Mouse (Mus musculus) heart, embryonic 13.5 days (tissue): Measurements from ENCODE around the gene Sntg2. TPM values are rescaled to one million over a fixed set of nuclear protein-coding genes. Genes with fewer than 3 reads are reported as not detected.
A peak's percentile ranks its signal among the peaks of the same experiment; 100 is the strongest.

Source experiments
- ATAC-seq: fragments of 200-750 bp; cut with Nextera tagmentation; 2 replicates; pipeline ENCODE4 v1.8.0; 2017; ENCODE audit warnings: moderate TSS enrichment; ENCODE audit not compliant: insufficient number of reproducible peaks, low FRiP score, low TSS enrichment; ENCODE audit errors: extremely low read depth
- H3K27ac ChIP-seq: fragments of 300-500 bp; sonication (generic); replicated peaks from 2 replicates; pipeline ENCODE4 v1.5.1; 2015; ENCODE audit warnings: moderate library complexity, mild to moderate bottlenecking, inconsistent platforms
- H3K27me3 ChIP-seq: fragments of 300-500 bp; sonication (generic); replicated peaks from 2 replicates; pipeline ENCODE4 v1.6.1; 2015; ENCODE audit warnings: mild to moderate bottlenecking, inconsistent platforms
- H3K36me3 ChIP-seq: fragments of 300-500 bp; sonication (generic); 2 replicates; pipeline ENCODE4 v1.6.1; 2015; ENCODE audit warnings: mild to moderate bottlenecking, inconsistent platforms
- H3K4me1 ChIP-seq: fragments of 300-500 bp; sonication (generic); 2 replicates; pipeline ENCODE4 v1.6.1; 2015; ENCODE audit warnings: inconsistent platforms
- H3K4me2 ChIP-seq: fragments of 300-500 bp; sonication (generic); 2 replicates; pipeline ENCODE4 v1.6.1; 2015; ENCODE audit warnings: inconsistent platforms, mild to moderate bottlenecking, moderate library complexity
- H3K4me3 ChIP-seq: fragments of 300-500 bp; sonication (generic); 2 replicates; pipeline ENCODE4 v1.5.1; 2015; ENCODE audit warnings: moderate library complexity, mild to moderate bottlenecking, inconsistent platforms
- H3K9ac ChIP-seq: fragments of 300-500 bp; sonication (generic); 2 replicates; pipeline ENCODE4 v1.6.1; 2015; ENCODE audit warnings: inconsistent platforms, mild to moderate bottlenecking, moderate library complexity
- H3K9me3 ChIP-seq: fragments of 300-500 bp; sonication (generic); 2 replicates; pipeline ENCODE4 v1.6.1; 2016; ENCODE audit warnings: inconsistent platforms
- WGBS: fragments of 180-500 bp; shearing (Covaris S2); methylation state at CpG from one replicate; pipeline ENCODE4 v1.1.7; 2015; ENCODE audit warnings: mixed read lengths; 5-methylcytosine and 5-hydroxymethylcytosine counted together
- polyA plus RNA-seq: library from polyadenylated mRNA; unstranded; fragments of >200 nt; fragmentation: Nextera tagmentation; extraction: Ambion mirVana; gene quantifications from 2 replicates; pipeline ENCODE4 v1.2.1, GENCODE M21; 2015

Sntg2 gene
- polyA plus RNA-seq, 1 experiment from 2014 or later = 4.6 TPM

DNA sequence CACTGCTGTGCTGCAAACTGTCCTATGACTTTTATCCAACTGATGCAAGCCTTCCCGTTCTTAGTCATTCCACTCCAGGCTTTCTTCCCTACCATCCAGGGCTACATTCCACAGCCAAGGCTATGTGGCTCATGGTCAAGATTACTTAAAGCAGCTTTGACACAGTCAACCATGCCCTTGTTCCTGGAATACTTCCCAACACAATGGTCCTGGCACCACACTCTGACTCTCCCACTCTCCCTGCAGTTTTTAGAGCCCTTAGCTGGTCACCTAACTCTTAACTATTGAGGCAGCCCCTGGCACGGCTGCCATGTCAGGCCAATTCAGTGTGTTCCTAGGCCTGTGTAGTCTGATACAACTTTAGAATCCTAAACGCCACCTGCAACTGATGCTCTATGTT lies 212.7 kb downstream of the Sntg2 start:
- Histone ChIP-seq H3K27ac (peak overlapping the region; percentile 74), H3K4me2 (no peak overlapping the region), H3K4me1 (peaks cover 23% of the 10 kb centered on the region), H3K9me3 (0 out of 2 replicates have a peak, but pooled peaks cover 3% of the 10 kb centered on the region), H3K36me3 (no peaks in the 10 kb centered on the region), H3K27me3 (no peaks in the 10 kb centered on the region), H3K9ac (no peak overlapping the region), H3K4me3 (no peak overlapping the region)
- ATAC-seq = no peak
- 63% methylated on average over 3 of the region's 3 CpGs for WGBS

DNA sequence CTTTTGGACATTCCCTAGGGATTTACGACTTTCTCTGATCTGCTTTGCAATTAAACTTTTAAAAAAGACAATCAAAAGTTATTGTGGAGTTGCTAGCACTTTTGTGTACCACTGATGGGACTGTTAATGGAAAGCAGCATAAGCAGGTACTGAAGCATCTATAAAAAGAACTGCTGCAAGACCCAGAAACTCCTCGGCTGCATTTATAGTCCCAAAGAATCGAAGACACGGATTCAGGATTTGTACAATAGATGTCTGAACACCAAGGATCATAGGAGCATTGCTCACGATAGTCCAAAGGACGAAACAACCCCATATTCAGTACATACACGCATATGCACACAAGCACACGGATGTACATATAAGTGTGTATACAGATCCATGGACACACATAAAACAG lies 213.4 kb downstream of the Sntg2 start:
- Histone ChIP-seq H3K9me3 (0 out of 2 replicates have a peak, but pooled peaks cover 3% of the 10 kb centered on the region), H3K4me2 (no peak overlapping the region), H3K4me3 (no peak overlapping the region), H3K4me1 (peaks cover 23% of the 10 kb centered on the region), H3K27ac (peak overlapping the region; percentile 74), H3K36me3 (no peaks in the 10 kb centered on the region), H3K27me3 (no peaks in the 10 kb centered on the region), H3K9ac (no peak overlapping the region)
- 74% methylated on average over 8 of the region's 8 CpGs for WGBS
- ATAC-seq = no peak

DNA sequence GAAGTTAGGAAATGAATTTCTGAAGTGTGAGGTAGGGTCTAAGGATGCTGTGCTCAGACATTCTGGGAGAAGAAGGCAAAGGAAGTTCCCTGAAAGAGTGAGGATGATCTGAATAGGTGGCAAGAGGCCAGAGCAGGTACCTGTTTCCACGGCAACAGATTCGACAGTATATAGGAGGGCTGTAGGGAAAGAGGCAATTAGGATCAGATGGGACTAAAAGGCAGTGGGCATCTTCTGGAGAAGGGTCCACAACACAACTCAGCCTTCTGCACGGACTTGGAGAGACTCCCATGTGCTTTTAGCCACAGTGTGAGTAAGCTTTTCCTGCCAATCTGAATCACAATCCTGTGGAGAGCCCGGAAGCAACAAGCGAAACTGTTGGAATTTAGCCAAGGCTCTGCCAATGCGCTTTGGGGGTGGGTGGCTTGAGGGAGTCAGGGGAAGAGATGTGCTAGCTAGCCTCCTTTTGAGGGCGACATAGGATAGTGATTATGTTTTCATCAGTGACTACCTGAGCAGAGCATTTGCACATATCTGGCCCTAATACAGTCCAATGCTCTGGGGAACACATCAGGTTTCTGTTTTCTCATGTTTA lies 219.0 kb downstream of the Sntg2 start:
- no peak for ATAC-seq
- WGBS = 58% methylated on average over 7 of the region's 7 CpGs
- Histone ChIP-seq H3K9ac (no peak overlapping the region), H3K9me3 (0 out of 2 replicates have a peak, but pooled peaks cover 3% of the 10 kb centered on the region), H3K27me3 (no peaks in the 10 kb centered on the region), H3K4me3 (no peak overlapping the region), H3K36me3 (no peaks in the 10 kb centered on the region), H3K4me2 (no peak overlapping the region), H3K4me1 (peaks cover 2% of the 10 kb centered on the region), H3K27ac (no peak overlapping the region)

DNA sequence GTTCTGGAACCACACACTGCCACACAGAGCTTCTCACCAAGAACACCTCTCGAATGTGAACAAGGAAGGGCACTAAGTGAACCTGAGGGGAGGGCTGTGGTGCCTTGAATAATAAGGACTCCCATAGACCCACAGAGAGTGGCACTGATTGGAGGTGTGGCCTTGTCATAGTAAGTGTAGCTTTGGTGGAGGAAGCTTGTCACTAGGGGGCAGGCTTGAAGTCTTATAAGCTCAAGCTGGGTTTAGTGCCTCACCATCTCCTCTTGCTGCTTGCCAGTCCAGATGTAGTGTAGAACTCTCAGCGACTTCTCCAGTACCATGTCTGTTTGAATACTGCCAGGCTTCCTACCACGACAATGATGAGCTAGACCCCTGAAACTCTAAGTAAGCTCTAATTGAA lies 231.1 kb downstream of the Sntg2 start:
- WGBS = 55% methylated on average over 3 of the region's 3 CpGs
- ATAC-seq = no peak

DNA sequence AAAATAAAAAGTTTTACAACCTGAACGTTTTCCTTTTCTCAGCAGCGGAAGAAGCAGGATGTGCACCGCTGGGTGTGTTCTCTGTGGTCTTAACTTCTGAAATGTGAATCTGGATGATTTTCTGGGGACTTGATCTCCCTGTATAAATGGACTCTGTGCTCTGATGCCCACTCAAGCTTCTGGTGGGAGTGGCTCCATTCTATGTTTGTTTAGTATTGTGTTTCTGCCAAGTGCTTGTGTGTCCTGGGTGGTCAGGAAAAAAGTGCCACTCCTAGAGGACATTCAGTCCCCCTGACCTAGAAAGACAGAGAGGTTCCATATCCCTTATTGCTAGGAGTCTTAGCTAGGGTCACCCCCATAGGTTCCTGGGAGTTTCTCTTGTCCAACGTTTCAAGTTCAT lies 240.7 kb downstream of the Sntg2 start, which contains the start of gene Tpo:
Tpo (minus strand) TSS at position 101 of the 400 bp plus-strand sequence.
- no peaks in the 10 kb centered on the region for H3K4me1 ChIP-seq
- H3K36me3 ChIP-seq = no peaks in the 10 kb centered on the region
- no peaks in the 10 kb centered on the region for H3K9me3 ChIP-seq
- ATAC-seq = no peak
- peaks cover 7% of the 10 kb centered on the region; the same call in 1 of the 2 replicates for H3K27me3 ChIP-seq
- 71% methylated on average over 4 of the region's 4 CpGs for WGBS
- no peak within 1 kb of the TSS for H3K4me2 ChIP-seq
- no peak within 1 kb of the TSS for H3K27ac ChIP-seq
- no peak within 1 kb of the TSS for H3K9ac ChIP-seq
- H3K4me3 ChIP-seq = no peak within 1 kb of the TSS

More for the DNA sequence above, 231.1 kb downstream of the Sntg2 start:
- H3K9me3 ChIP-seq = no peaks in the 10 kb centered on the region
- no peaks in the 10 kb centered on the region for H3K36me3 ChIP-seq
- H3K27ac ChIP-seq = no peak overlapping the region
- H3K4me2 ChIP-seq = no peak overlapping the region
- H3K27me3 ChIP-seq = 0 out of 2 replicates have a peak, but pooled peaks cover 2% of the 10 kb centered on the region
- no peak overlapping the region for H3K4me3 ChIP-seq
- H3K4me1 ChIP-seq = peaks cover 2% of the 10 kb centered on the region; the same call in 1 of the 2 replicates
- H3K9ac ChIP-seq = no peak overlapping the region

DNA sequence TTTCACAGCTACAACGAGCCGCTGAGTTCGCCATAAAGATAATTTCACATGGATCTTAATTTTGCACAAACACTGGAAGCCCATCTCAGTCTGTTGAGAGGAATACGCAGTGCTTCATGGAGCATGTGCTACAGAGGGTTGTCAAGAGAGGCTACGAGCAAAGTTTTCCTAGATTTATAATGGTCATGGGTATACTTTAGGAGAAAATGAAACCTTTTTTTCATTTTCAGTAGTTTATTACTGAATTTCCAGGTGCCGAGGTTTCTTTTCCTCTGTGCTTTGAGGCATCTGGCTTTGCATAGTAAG lies 243.8 kb downstream of the Sntg2 start:
- Histone ChIP-seq H3K27ac (no peak overlapping the region), H3K9ac (no peak overlapping the region), H3K4me1 (peaks cover 3% of the 10 kb centered on the region; the same call in 1 of the 2 replicates), H3K36me3 (no peaks in the 10 kb centered on the region), H3K27me3 (peaks cover 3% of the 10 kb centered on the region; the same call in 1 of the 2 replicates), H3K9me3 (no peaks in the 10 kb centered on the region), H3K4me2 (no peak overlapping the region), H3K4me3 (no peak overlapping the region)
- 73% methylated on average over 6 of the region's 6 CpGs for WGBS
- no peak for ATAC-seq

DNA sequence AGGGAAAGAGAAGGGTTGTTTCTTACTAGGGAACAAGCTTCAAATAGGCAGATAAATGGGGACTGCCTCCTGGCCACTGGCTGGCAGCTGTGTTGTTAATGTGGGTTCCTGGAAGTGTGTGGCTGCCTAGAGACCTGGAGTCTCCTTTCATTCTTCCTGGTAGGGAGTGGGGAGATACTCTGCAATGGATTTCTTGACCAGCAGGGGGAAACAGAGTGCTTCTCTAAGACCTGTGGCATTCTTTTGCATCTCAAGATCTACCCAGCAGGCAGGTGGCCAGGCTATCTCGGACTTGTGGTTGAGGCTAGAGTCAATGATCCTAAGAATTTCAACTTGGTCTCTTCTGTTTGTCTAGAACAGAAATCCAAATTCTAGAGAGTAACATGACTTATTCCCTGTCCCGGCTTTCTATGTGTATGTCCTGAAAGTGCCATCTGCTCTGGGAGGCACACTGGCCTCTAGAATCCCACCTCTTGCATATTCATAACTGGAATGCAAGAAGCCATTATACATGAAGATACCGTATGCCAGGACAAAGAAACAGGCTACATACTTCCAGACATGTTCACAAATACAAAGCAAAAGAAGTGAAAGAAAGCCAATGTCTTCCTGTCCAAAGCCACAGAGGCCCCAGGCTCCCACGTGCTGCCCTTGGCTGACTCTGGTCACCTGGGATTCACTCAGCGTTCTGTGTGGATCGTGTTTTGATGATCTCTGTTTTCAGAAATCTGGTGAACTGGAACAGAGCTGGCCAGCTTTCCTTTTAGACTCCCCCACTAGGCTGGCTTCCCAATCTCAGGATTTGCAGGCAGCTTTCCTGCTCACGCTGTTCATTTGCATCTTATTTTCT lies 244.4 kb downstream of the Sntg2 start:
- no peak overlapping the region for H3K4me2 ChIP-seq
- H3K9me3 ChIP-seq = no peaks in the 10 kb centered on the region
- WGBS = 61% methylated on average over 7 of the region's 7 CpGs
- no peaks in the 10 kb centered on the region for H3K36me3 ChIP-seq
- no peak overlapping the region for H3K9ac ChIP-seq
- H3K27me3 ChIP-seq = peaks cover 3% of the 10 kb centered on the region; the same call in 1 of the 2 replicates
- ATAC-seq = no peak
- peaks cover 3% of the 10 kb centered on the region; the same call in 1 of the 2 replicates for H3K4me1 ChIP-seq
- no peak overlapping the region for H3K4me3 ChIP-seq
- H3K27ac ChIP-seq = no peak overlapping the region

Other genes with a start within 250 kb of the Sntg2 start
- gene Tpo, start 240.8 kb downstream of the Sntg2 start, polyA plus RNA-seq = 0.08 TPM in 1 of 2 replicates, not detected in the other
- 12.8 and 13.1 TPM in 2 replicates for gene Tmem18, start 211.1 kb upstream of the Sntg2 start, polyA plus RNA-seq